Mouse (Mus musculus): ENCODE measurements around the gene Itpkc.

DNA sequence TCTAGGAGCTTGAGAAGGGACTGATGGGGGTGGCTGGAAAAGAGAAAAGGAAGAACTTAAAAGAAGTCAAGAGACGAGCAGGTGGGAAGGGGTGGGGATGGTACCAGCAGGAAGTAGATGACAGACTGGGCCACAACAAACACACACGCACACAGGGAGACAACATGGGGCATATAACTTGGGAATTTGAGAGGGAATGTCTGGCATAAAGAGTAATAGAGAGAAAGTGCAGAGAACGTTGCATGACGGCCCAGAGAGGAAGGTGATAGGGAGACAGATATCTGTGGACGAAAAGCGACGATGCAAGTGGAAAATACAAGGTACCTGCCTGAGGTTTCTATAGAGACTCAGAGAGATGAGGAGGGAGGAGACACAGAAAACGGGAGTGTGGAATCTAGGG lies 62.8 kb downstream of the Itpkc start:
- TF ChIP-seq POLR2A (IDR thresholded peaks at IDR 0.05; ENCODE audit: low read depth, low read length), result no peak
- TF ChIP-seq CTCF (conservative IDR thresholded peaks at IDR 0.05; ENCODE audit: insufficient read depth, insufficient read length, low read depth, low read length), result no peak

Data from kidney, adult 2 months (tissue).